Mouse (Mus musculus): ENCODE measurements at regions not wholly inside any gene's neighbourhood (a gene's known extent, or its start where the extent isn't known, plus 50 kb on each side); places are given as distances from the start of the nearest gene placed in this dataset.

DNA sequence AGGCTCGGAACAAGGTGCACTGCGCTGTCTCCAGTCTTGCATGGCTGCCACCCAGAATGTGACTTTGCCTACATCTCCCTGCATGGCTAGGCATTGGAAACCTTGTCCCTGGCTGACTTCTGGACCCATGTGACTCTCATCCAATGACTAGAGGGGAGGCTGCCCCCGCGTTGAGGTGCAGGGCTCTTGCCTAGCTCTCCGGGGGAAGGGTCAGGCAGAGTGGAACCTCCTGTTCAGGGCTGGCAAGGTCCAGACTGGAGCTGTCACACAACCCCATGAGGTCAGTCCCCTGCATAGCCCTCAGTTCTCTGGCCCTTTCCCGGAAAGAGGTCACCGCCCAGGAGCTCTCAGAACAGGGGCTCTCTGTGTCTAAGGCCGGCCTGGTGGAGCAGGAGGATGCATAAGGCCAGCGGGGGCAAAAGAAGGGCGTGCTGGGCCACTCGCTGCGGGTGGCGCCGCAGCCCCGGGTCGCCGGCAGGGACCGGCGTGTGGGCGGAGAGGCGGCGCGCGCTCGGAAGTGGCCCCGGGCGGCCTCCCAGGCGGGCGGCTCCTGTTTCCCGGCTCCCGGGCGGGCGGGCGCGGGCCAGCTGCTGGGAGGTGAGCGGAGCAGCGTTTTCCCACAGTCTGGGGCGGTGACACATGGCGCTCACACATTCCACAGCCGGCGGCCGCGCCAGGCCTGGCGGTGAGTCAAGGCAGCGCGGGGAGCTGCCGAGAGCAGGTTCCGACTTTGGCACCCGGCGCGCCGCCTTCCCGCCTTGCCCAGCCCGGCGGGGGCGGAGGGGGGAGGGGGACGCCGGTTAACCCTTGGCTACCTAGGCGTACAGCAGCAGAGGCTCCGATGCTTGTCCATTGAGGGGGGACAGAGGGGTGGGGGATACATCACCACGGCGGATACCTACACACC, 55.5 kb upstream of the Hes1 start:
- DNase-seq: peak; percentile 97

DNA sequence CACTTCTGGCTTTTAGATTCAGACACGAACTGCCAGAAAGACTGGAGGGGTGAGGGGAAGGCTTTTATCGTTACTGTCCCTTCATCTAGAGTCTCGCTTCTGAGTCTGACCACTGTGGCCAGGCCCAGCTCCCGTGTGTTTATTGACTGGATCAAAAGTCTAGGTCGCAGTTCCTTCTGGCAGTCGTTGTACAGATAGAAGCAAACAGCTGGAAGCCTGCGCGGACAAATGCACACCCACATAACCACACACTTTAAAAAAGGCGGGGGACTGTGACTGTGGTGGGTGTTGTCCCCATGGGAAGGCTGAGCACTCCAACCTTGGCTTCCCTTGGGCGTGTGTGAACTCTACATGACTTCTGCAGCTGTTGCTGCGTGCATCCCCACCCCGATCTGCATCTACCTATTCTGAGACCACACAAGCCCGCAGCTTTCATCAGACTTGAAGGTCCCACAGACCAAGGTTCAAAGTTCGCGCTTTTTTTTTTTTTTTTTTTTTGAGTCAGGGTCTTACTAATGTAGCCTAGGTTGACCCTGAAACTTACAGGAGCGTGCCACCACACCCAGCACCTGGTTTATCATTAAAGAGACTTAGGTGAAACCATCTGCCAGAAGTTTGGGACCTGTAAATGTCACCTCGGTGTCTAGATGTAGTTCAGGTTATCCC, 54.5 kb upstream of the Hes1 start:
- DNase-seq: peak; percentile 54

DNA sequence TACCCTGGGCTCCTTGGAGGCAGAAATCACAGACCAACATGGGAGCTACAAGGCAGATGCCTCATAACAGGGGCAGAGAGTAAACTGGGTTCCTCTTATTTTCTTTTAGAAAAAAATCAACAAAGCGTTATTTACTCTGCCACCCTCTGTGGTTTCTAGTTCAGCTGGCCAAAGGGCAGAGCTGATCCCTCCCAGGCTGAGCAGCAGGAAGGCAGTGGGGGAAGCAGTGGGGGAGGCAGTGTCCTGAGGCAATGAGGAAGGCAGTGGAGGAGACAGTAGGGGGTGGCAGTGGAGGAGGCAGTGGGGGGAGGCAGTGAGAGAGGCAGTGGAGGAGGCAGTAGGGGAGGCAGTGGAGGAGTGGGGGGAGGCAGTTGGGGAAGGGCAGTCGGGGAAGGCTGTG, 51.1 kb upstream of the Hes1 start:
- DNase-seq: peak; percentile 74

DNA sequence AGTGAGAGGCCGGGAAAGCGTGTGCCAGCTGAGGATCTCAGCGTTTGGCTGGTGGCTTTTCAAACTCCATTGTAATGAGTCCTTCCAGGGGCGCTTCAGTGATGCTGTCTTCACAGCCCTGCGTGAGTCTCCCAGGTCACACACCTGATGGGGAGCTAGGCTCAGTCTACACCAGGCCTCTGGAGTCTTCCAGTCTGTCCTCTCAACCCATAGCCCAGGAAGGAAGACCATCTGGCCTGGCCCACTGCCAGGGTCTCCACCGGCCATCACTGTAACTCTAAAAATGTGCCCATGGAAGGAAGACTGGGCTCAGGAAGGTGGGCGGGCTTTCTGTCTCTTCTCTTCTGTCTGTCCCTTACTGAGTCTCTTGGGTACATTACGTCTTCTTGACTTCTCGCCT, 50.2 kb upstream of the Hes1 start:
- DNase-seq: no peak
